Mouse (Mus musculus) layer of hippocampus, adult 8-10 months (tissue): ENCODE measurements at regions not wholly inside any gene's neighbourhood (a gene's known extent, or its start where the extent isn't known, plus 50 kb on each side); places are given as distances from the start of the nearest gene placed in this dataset.

Source experiments
- DNase-seq, 2 experiments: peaks; one replicate each; pipeline ENCODE4 v3.0.0; 2022; ENCODE audit warnings: low spot score in 2 of 2

GRCm38 (mm10) chr3:71728861-71729260 is 1238.8 kb downstream of the Sis start:
- peak; percentile 9 to 21 for DNase-seq

- DNase-seq, result no peak
These were observed 1265.3 kb downstream of the Sis start for GRCm38 (mm10) chr3:71702320-71702719.
